Mouse (Mus musculus) adrenal gland, postnatal 36 days (tissue): ENCODE results near the gene Vti1a. TPM values are rescaled to one million over a fixed set of nuclear protein-coding genes. Genes with fewer than 3 reads are reported as not detected.

ENCODE experiments used
- DNase-seq, 2 experiments: peaks; one replicate each; pipeline ENCODE4 v3.0.0; 2021; ENCODE audit warnings: mixed read lengths in 1 of 2
- total RNA-seq, 2 experiments: library from RNA; stranded (reverse); gene quantifications; 2 replicates each; pipeline ENCODE4 v1.2.3; 2021

Gene Vti1a
- total RNA-seq, 2 experiments from 2014 or later: 33.5 to 37.4 TPM

DNA sequence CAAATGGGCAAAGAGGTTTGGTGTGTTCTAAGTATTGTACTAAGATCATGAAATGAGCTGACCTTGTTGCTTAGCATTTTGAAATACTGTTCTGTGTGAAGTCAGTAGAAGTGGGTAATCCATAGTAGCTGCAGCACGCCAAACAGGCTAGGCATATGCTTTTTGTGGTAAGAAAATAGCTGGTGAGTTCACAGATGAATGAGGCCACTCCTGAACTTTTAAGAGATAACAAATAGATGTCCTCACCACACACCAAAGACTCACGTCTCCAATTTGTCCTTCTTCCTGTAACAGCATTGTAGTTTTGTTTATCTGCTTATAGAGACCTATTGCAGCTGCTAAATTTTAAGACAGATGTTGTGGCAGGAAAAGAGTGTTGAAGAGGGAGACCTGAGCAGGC is 62.8 kb downstream of the Vti1a start:
- DNase-seq: no peak

DNA sequence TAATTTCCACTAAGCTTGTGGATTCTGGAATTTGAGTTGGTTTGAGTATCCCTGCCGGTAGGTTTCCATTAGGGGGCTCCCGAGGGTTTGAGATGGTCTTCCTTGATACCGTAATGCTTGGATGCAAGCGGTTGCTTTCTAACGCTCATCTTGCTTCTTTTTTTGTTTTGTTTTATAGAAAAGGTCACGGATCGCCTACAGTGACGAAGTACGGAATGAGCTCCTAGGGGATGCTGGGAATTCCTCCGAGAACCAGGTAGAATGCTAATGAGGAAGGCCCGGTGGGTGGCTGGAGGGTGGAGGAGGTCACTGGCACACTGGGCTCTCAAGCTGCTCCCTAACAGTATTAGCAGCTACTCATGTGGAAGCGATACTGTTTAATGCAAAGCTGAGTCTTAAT is 64.7 kb downstream of the Vti1a start:
- no peak for DNase-seq

GRCm38 (mm10) chr19:55381343-55381742 is 65.2 kb downstream of the Vti1a start:
- no peak for DNase-seq

- DNase-seq: no peak
Observed at GRCm38 (mm10) chr19:55382745-55383144, 66.7 kb downstream of the Vti1a start.

DNA sequence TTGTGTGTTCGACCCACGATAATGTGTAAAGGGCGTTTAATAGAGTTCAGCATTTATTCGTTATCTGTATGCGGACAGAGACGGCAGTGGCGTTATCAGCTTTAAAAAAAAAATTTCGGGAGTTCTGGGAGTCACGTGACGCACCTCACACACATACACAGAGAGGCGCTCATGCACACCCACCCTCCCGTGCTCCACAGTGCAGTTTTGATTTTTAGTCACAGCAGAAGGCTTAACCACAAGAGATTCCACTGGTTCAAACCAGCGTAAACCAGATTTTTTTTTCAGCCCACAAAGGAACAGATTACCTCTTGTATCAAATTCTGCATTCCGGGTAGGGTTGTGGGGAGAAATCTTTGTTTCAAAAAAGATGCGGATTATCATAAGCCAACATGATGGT is 68.5 kb downstream of the Vti1a start:
- no peak for DNase-seq

GRCm38 (mm10) chr19:55389019-55389418 is 72.9 kb downstream of the Vti1a start:
- no peak for DNase-seq

DNA sequence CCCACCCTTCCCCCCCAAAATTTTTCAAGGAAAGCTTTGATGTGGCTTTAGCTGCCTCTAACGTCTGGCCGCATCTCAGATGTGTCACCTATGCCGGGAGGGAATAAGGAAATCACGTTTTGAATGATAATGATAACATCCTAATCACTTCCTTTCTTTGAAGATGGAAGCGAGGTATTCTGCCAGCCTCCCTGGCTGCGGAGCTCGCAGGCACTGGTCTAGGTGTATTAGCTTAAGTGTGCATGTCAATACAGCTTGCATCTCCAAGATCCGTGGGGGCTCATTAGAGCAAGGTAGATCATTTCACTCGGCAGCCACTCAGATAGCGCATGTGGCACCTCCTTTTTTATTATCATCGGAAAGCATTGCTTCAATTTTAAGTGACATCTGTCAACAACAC is 74.2 kb downstream of the Vti1a start:
- DNase-seq: no peak

DNA sequence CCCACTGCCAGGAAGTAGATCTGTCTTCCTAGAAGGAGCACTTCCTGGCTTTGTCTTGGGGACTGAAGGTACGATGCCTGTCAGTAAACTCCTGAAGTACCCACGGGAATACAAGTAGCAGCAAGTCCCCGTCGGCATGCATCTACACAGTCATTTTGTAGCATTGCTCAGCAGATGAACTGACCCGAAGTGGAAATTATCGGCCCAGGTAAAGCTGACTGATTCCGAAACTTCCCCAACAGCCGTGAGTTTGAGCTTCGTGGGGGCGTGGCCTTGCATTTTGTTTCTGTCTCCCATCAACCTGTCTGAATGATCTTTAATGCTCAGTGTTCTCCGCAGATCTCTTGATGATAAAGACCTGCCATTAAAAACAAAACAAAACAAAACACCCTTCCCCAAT is 85.5 kb downstream of the Vti1a start:
- DNase-seq: no peak

DNA sequence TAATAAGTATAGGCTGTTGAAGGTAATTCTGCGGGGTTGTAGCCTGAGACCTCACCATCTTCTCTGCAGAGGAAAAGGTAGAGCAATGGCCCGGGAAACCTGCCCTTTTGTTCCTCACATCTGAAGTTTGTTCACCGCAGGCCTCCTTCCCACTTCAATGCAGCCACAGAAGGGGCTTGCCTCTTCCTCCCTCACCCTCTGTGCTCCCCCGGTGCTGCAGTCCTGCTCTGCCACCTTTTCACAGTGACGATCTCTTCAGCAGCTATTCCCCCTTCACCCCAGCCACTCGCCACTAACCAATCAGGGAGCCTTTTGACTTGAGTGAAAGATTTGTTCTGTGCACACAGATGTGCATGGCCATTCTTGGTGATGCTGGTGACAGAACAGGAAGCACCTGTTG is 92.4 kb downstream of the Vti1a start:
- no peak for DNase-seq

- no peak for DNase-seq
Observed at GRCm38 (mm10) chr19:55411415-55411814, 95.3 kb downstream of the Vti1a start.

GRCm38 (mm10) chr19:55411894-55412293 is 95.8 kb downstream of the Vti1a start:
- DNase-seq: no peak

DNA sequence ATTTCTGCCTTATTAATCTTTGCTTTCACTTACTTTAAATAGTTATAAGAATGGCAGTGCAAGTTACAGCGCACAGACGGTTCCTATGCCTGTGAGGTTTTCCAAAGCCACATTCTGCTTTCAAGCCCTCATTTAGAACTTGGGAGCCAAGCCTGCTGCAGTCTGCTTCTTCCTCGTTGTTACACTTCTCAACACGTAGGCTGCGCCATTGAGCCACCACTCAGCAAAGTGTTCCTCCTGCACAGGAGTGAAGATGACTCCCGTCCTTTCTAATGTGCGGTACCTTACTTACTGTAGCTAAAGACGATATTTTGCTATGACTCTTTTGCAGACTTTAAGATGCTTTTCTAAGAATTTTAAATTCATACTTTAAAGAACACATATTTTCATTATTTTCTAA is 98.0 kb downstream of the Vti1a start:
- peak; percentile 63 to 66 for DNase-seq

GRCm38 (mm10) chr19:55418756-55419155 is 102.7 kb downstream of the Vti1a start:
- DNase-seq: no peak

DNA sequence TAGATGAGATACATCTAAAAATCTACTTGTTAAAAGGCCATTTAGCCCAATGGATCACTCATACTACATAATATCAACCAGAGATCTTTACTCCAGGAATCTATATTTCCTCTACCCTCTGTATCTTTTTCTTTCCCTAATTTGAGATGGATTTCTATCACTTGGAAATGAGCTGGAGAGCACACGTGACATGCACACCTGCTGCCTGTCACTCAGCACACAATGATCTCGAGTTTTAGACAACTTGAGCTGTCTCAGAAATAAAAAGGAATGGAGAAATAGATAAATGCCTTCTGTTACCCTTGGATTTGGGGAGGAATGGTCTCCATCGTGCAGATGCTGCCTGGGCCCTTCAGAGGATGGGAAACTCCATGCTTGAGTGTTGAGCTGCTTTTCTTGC is 103.9 kb downstream of the Vti1a start:
- DNase-seq: no peak

DNA sequence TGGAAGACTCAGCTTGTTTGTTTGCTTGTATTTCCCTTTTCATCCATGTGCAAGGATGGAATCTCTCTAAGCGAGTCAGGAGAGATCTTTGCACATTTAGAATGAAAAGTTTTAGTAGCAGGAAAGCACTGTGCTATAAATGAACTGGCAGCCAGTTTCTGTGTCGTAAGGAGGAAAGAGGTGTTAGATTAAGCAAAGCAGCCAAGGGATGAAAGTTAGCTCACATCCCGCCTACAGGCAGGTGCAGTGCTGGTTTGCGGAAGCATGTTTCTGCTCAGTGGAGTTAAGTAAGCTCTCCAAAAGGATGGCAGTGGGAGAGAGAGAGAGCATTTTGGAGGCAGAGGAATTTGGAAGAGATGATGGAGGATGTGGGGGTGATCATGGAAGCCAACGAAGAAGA is 105.7 kb downstream of the Vti1a start:
- DNase-seq: no peak

DNA sequence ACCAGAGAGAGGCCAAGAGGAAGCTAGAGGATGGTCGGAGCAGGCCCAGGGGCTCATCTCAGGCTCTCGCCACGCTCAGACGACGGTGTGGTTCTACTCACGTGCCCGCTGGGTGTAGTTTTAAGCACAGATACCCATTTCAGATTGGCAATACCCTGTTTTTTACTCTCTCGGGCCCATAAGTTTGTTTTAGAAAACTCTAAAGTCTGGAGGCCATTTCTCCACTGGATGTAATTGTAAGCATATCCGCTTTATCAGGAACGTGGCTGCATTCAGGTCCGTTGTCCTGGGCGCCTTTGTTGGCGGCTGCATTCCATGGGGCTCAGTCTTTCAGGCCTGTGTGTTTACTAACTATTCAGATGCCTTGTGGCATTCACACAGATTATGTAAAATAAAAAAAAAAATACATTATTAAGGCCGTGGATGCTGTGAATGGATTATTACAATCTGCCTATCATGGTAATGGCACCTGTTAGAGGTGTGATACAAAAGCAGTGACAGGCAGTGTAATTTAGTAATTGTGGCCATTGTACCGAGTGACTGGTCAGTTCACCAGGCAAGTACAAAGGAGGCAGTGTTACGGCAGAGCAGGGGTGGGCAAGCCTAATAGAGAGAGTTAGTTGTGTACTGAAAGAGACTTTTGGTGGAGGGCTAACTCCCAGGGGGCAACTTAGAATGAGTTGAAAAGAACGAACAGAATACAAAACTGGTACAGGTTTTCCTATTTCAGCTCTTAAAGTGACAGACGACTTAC is 106.4 kb downstream of the Vti1a start:
- no peak for DNase-seq

DNA sequence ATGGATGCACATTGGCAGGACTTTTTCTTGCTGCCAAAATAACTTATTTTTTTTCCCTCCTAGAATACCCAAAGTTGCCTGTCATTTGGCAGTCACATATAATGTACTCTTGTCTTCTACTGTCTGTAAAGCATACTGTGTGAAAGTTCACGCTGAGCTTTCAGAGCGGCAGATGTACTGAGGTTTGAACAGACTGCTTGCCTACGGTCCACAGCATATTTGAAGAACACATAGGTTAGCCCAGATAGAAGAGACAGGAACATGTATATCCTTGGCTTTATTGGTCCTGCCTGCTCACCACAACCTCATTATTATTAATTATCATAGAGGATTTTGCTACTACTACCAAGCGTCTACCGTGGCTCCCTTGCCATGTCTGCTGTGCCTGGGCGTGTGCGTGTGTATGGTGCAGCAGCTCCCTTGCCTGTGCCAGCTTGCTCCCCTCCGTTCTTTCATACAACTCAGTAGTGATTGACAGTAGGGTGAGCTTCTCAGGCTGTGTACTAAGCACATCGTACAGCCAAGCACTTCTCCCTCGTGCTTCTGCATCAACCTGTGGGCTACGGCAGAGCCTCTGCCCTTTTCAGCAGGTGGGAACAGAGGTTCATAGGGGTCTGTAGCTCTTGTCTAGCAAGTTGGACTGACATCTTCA is 107.1 kb downstream of the Vti1a start:
- DNase-seq: no peak

- DNase-seq: peak; percentile 85 to 86
Observed at GRCm38 (mm10) chr19:55423952-55424351, 107.9 kb downstream of the Vti1a start.

DNA sequence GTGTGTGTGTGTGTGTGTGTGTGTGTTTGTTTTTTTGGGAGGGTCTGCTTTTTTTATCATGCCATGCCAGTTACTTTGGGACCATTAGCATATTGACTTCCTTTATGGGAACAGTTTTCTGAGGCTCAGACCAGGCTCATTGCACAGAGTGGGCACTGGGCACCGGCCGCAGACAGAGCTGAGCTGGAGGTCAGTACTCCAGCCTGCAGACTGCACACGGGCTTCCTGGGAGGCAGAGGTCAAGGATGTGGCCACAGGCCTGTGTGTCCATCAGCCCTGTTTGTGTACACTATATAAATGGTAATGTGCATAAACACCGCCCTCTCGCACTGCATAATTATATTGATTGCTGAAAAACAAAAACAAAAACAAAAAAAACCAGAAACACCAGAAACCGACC is 108.4 kb downstream of the Vti1a start:
- DNase-seq: peak in 1 of 2 experiments; percentile 8

- no peak for DNase-seq
Observed at GRCm38 (mm10) chr19:55440306-55440705, 124.2 kb downstream of the Vti1a start.

DNA sequence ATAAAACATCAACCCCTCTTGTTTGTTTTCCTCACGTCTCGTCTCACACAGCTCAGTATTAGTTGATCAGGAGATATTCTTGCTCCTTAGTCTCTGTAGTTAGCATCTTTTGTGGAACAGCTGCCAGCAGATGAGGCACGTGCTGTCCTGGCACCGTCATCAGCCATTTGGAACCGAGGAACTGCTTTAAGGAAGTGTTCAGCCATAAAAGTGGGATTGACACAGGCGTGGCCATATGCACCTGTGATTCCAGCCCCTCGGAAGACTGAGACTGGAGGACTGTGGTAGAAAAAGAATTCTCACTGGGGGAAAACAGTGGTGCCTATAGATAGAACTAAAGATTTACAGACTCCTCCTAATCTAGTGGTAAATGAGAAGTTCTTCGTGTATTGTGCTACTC is 127.5 kb downstream of the Vti1a start:
- no peak for DNase-seq

GRCm38 (mm10) chr19:55449084-55449483 is 133.0 kb downstream of the Vti1a start:
- DNase-seq: no peak

DNA sequence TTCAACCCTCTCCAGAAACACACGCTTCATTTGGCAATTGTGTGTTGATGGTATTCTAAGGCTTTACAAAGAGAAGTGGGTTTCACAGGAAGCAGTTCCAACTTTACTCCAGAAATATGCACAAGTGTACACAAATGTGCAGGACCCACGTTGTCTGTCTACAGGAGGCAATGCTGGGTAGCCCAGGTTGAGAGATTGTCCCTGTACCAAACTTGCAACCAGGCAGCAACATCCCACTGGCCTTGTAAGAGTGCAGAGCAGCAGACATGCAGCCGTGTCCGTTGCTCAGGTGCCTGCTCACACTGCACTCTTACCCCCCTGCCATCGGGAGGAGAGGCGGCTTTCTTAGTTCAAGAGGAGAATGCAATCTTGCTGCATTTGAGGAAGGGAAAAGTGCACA is 133.4 kb downstream of the Vti1a start:
- no peak for DNase-seq
